Mouse (Mus musculus): ENCODE measurements at regions not wholly inside any gene's neighbourhood (a gene's known extent, or its start where the extent isn't known, plus 50 kb on each side); places are given as distances from the start of the nearest gene placed in this dataset.

DNA sequence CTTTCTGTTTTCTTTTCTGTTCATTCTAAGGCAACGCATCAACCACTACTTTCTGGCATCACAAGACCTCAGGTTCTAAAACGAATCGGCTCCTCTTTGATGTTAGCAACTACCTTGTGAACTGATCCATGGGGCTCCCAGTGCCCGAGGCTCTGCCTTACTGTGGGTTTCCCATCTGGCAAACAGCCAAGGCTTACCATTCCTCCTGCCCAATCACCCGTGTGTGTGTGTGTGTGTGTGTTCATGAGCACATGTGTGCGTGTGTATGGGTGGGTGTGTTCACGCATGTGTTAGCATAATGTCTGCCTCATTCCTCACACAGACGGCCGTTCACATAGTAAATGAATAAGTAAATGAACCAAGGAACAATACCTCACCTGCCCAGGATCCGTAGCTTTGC is 138.3 kb upstream of the Lpp start:
- no peak for DNase-seq

GRCm38 (mm10) chr16:24254590-24254989 is 138.7 kb upstream of the Lpp start:
- no peak for DNase-seq

DNA sequence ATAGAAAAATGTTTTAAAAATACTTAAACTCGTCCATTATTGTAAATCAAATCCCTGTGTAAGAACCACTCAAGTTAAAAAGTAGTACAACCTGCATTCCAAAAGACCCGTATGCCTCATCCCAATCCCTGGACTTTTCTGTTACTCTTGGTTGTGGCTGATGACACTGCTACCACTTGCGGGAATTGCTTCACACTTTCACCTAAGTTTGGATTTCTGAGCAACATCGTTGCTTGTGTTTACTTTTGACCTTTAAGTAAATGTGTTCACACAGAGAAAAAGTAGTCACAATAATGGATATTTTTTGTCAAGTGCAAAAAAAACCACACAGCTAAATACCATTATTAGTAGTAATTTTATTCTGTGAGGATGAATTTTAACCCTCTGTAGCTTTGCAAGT is 139.2 kb upstream of the Lpp start:
- no peak for DNase-seq

DNA sequence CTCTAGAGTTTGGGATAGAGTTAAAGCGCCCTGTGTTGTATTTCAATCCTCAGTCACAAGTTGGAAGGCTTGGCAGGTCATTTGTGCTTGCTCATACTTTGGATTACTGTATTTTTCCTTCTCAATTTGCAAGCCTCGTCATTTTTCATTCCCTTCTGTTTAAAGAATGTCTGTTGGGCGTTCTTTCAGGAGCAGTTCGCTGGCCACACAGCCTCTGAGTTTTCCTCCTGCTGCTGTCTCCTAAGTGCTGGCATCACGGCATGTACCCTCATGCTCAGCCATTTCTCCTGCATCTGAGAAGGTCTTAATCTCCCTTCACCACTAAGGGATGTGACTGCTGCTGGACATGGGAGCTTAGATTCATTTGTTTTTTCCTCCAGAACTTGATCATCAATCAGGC is 146.0 kb upstream of the Lpp start:
- DNase-seq = peak in 1 of 2 experiments; percentile 3

GRCm38 (mm10) chr16:24238075-24238555 is 155.2 kb upstream of the Lpp start:
- DNase-seq = peak; percentile 62 to 69

DNA sequence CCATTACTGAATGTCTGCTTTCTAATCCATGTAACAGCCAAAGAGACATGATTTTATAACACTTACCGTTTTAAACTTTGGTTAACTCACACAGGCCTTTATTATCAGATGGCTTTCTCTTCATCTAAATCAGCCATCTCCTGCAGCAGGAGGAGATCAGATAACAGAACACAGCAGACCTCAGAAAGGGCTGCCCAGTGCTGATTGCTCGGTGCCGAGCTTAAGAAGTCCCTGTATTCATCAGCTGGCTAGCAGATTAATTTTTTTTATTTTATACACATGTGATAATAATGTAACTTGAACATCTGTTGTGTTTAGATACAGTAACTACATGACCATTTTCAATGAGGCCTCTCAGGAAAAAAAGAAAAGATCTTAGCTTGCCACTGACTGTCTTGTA is 155.9 kb upstream of the Lpp start:
- no peak for DNase-seq

DNA sequence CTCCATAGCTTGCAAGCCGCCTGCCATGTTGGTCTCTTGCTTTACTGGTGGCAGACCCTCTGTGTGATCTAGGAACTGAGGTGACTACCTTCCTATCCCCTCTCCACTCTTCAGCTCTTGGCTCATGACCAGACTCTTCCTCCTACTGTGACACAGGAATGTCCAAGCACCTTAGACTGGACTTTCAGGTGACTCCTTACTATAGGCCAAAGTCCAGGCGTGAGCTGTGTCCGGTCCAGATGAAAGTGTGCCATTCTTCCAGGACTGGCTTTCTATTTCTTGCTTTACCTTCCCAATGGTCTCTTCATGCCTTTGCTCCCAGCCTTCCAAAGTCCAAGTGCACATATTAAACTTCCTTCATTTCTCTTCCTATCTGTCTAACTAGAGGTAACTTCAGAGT is 156.3 kb upstream of the Lpp start:
- DNase-seq = no peak

DNA sequence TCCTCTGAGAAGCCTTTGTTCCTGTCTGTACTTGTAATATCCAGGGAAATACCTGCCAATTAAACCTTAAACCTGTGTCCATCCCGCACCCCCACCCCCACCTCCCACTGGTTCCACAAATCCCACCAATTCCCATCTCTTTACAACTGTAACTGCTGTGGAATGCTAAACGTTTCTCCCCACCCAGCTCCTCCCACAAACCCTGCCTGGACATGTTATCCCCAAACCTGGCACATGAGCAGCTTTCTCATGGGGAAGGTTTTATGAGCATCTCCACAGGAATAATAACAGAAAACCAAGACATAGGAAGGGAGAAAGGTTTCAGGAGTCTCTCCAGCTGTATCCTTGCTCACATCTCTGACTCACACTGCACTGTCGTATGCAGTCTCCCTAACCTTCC is 156.8 kb upstream of the Lpp start:
- DNase-seq = no peak

DNA sequence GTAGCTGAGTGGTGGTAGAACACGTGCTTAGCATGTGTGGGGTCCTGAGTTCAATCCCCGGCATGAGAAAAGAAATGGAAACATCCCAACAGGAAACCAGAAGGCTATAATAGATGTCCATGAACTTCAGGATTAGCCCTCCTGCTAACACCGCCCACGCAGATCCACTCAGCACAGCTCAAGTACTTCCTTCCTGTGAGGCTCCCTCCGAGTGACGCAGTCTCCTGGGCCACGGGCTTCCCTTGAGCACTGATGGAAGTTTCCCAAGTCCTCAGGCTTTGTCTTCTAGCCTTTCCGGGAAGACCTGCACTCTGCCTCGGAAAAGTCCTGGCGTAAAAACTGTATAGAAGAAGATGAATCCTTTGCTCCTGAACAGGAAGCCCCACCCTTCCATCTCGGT is 158.5 kb upstream of the Lpp start:
- DNase-seq = peak; percentile 23 to 26

- DNase-seq = no peak
Observed at GRCm38 (mm10) chr16:24232001-24232530, 161.2 kb upstream of the Lpp start.

GRCm38 (mm10) chr16:24231506-24231905 is 161.8 kb upstream of the Lpp start:
- DNase-seq = peak in 1 of 2 experiments; percentile 4

DNA sequence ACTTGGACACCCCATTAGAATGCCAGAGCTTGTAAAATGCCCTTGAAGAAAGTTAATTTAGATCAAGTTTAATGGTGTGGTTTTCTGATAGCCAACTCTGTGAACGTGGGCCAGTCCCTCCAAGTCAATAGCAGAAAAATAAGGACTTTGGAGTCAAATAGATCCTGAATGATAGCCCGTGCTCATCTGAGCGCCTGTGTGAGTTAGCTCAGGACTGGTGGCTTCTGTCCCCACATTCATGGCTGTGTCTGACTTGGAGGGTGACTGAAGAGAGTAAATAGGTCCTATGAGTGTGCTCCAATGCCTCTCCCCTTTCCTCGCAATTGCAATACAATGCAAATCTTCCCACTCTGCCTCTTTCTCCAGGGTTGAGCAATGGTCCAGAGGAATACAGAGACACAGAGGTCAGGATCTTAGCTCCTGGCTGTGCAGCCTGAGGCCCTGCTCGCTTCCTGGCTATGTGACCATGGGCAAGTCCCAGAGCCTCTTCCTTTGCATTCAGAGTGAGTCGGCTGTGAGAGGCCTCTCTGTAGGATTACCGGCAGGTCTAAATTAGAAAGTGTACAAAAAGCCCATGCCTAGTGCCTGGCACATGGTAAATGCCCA is 164.2 kb upstream of the Lpp start:
- DNase-seq = no peak

- DNase-seq = no peak
Observed at GRCm38 (mm10) chr16:24225897-24226296, 167.4 kb upstream of the Lpp start.

- DNase-seq = no peak
Observed at GRCm38 (mm10) chr16:24225090-24225489, 168.2 kb upstream of the Lpp start.

DNA sequence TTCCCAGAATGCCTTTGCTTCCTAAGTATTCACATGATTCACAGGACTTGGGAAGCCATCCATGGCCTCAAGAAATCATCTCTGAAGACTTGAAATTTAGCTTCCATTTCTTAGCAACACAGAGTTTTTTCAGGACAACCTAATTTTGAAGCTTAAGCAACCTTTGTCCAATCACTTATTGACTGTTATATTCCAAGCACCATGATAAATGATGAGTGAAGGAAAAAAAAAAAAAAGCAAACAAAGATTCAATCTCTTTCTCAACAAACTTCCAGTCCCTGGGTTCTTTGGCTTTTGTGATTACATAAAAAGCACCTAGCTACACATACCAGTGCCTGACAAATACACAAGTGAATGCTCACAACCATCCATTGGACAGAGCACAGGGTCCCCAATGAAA is 169.4 kb upstream of the Lpp start:
- no peak for DNase-seq

DNA sequence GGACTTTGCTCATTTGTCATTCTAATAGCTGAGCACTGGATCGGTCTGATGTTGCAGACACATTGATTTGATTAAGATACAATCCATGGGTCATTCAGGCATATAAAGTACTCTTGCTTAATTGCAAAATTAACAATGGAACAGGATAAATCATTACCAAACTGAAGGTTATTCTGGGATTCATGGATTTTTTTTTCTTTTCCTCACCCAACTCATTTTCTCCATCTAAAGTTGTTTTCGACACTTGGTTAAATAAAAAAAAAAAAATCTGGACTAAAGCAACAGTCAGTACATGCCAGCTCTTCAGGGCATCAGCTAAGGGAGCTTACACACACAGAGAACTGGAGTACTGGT is 169.8 kb upstream of the Lpp start:
- no peak for DNase-seq

- DNase-seq = no peak
Observed at GRCm38 (mm10) chr16:24222759-24223526, 170.4 kb upstream of the Lpp start.

DNA sequence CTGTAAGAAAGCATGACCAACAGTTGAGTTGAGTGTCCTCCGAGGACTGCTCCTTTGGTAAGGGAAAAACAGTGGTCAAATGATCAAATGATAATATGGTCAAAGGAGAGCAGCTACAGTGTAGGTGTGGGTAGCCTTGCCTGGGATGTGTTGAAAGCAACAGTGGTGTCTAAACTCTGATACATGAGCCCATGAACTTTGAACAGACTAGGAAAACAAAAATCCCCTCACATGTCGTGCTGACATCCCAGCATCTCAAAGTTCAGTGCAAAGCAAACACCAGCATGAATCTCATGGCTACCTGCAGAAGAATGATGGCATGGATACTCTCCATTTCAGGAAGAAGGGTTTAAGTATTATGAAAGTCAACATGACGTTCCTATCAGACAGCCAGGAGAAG is 171.3 kb upstream of the Lpp start:
- no peak for DNase-seq

- no peak for DNase-seq
Observed at GRCm38 (mm10) chr16:24220613-24221012, 172.7 kb upstream of the Lpp start.

GRCm38 (mm10) chr16:24219691-24220090 is 173.6 kb upstream of the Lpp start:
- no peak for DNase-seq

DNA sequence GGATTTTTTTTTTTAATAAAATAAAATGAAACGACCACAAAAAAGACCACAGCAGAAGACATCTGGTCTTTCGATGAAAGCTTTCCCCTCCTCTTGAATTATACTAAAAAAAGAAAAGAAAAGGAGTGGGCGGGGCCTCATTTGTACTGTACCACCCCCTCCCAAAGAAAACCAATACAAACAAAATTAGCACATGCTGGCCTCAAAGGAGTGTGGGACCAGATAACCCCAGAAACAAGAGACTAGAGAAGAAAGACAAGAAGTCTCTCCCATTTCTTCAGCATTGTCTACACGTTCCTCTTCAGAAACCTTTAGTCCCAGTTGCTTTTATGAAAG is 174.5 kb upstream of the Lpp start:
- no peak for DNase-seq

DNA sequence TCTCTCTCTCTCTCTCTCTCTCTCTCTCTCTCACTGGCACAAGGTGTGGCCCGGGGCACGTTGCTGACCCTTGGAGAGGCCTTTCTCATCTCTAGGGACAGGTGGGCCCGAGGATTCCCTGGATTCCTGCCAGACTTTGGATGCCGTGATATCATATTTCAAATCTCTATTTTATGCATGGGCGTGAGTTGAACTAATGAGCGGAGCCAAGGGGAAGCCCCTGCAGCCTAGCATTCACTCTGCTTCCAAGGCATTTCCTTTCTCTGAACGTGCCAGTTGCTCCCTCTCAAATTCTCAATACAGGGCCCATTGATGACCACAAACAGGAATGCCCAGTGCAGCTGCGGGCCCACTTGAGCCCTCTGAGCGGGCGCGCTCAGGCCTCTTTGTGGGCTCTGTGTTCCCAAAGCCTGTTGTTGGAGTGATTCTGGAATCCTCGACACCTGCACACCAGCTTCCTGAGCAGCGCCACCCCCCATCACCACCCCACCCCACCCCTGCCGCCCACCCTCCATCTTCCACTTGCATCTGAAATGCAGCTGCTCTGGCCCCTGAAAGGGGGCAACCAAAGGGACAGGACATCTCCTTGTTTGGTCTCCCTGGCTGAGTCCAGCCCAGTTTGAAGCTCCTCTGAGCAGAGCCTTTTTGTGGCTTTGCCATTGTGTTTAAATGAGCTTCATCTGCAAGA is 175.0 kb upstream of the Lpp start:
- DNase-seq = no peak

DNA sequence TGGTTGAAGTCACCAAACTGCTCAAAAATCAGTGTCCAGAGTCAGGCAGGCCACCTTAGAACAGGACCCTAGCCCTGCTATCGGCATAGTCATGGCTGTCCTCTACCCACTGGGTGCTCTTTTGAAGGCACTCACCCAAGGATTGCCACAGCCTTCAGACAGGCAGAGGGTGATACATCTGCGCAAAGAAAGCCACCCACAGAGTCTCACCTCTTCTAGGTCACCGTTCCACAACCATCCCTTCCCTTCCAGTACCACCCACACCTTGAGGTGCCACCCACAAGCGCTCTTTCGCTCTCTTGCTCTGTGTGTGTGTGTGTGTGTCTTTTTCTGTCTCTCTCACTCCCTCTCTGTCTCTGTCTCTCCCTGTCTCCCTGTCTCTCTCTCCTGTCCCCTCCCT is 176.5 kb upstream of the Lpp start:
- DNase-seq = no peak

All from adrenal gland, postnatal 36 days (tissue).